Mouse (Mus musculus) heart, postnatal 0 days (tissue): Measurements from ENCODE around the gene Gm49601. TPM values are rescaled to one million over a fixed set of nuclear protein-coding genes. Genes with fewer than 3 reads are reported as not detected.
A peak's percentile ranks its signal among the peaks of the same experiment; 100 is the strongest.

ENCODE experiments used
- ATAC-seq: fragments of 200-750 bp; cut with Nextera tagmentation; 2 replicates; pipeline ENCODE4 v1.8.0; 2017; ENCODE audit warnings: low read depth, moderate number of reproducible peaks, moderate library complexity; ENCODE audit not compliant: insufficient read depth
- DNase-seq: peaks from one replicate; pipeline ENCODE4 v3.0.0-alpha.2; 2016; ENCODE audit warnings: low spot score
- H3K27ac ChIP-seq: fragments of 300-500 bp; sonication (generic); 2 replicates; pipeline ENCODE4 v1.5.1; 2014; ENCODE audit warnings: low read depth, mild to moderate bottlenecking
- H3K27me3 ChIP-seq: fragments of 300-500 bp; sonication (generic); 2 replicates; pipeline ENCODE4 v1.6.1; 2014; ENCODE audit warnings: low read length, mixed read lengths; ENCODE audit not compliant: control insufficient read depth, insufficient read depth
- H3K36me3 ChIP-seq: fragments of 300-500 bp; sonication (generic); replicated peaks from 2 replicates; pipeline ENCODE4 v1.6.1; 2014; ENCODE audit warnings: low read length, mixed read lengths; ENCODE audit not compliant: control insufficient read depth, insufficient read depth
- H3K4me1 ChIP-seq: fragments of 300-500 bp; sonication (generic); 2 replicates; pipeline ENCODE4 v1.6.1; 2014; ENCODE audit warnings: antibody characterized with exemption; ENCODE audit not compliant: control insufficient read depth, insufficient read depth
- H3K4me2 ChIP-seq: fragments of 300-500 bp; sonication (generic); 2 replicates; pipeline ENCODE4 v1.6.1; 2014; ENCODE audit warnings: low read depth, mild to moderate bottlenecking, low read length, moderate library complexity
- H3K4me3 ChIP-seq: fragments of 300-500 bp; sonication (generic); 2 replicates; pipeline ENCODE4 v1.5.1; 2014; ENCODE audit warnings: low read depth, low read length
- H3K9ac ChIP-seq: fragments of 300-500 bp; sonication (generic); replicated peaks from 2 replicates; pipeline ENCODE4 v1.6.1; 2014; ENCODE audit warnings: low read depth, low read length, mixed read lengths
- H3K9me3 ChIP-seq: fragments of 300-500 bp; sonication (generic); replicated peaks from 2 replicates; pipeline ENCODE4 v1.6.1; 2016; ENCODE audit warnings: low read length; ENCODE audit not compliant: control insufficient read depth
- CTCF ChIP-seq: IDR thresholded peaks from 2 replicates; pipeline ENCODE4 v1.5.1; 2016; ENCODE audit warnings: antibody characterized with exemption, control low read depth, low read depth
- EP300 ChIP-seq: IDR thresholded peaks from 2 replicates; pipeline ENCODE4 v1.6.1; 2016; ENCODE audit warnings: antibody characterized with exemption, low read depth
- WGBS: fragments of 180-500 bp; shearing (Covaris S2); extraction: QIAGEN DNeasy Blood & Tissue Kit; methylation state at CpG from one replicate; pipeline ENCODE4 v1.1.7; 2014; 5-methylcytosine and 5-hydroxymethylcytosine counted together
- polyA plus RNA-seq: library from polyadenylated mRNA; unstranded; fragments of >200 nt; fragmentation: Nextera tagmentation; extraction: Ambion mirVana; gene quantifications from 2 replicates; pipeline ENCODE4 v1.2.1, GENCODE M21; 2015
- total RNA-seq: library from RNA; depleted of rRNA; stranded (reverse); fragments of >200 nt; gene quantifications from 2 replicates; pipeline ENCODE4 v1.2.3, GENCODE M21; 2014; ENCODE audit warnings: low replicate concordance

The Gm49601 gene
- total and polyA plus RNA-seq, 2 experiments from 2014 or later, result 0.34 TPM; not detected in 1

- H3K4me3 ChIP-seq, result peak within 1 kb of the TSS; percentile 64
- H3K9me3 ChIP-seq, result no peaks in the 10 kb centered on the region
- 2% methylated on average over 87 of the region's 93 CpGs for WGBS
- ATAC-seq (peak; percentile 47), DNase-seq (no peak)
- H3K27ac ChIP-seq, result no peak within 1 kb of the TSS
- no peaks in the 10 kb centered on the region for H3K36me3 ChIP-seq
- peaks cover 39% of the 10 kb centered on the region for H3K27me3 ChIP-seq
- TF ChIP-seq EP300 (no peak), CTCF (no peak)
- H3K4me1 ChIP-seq, result no peaks in the 10 kb centered on the region
- peak within 1 kb of the TSS; percentile 48 for H3K9ac ChIP-seq
- H3K4me2 ChIP-seq, result peak within 1 kb of the TSS; percentile 95
Measured at GRCm38 (mm10) chr16:18629390-18630231, 3.4 kb upstream of the Gm49601 start, which contains the start of gene Sept5. Gene Sept5, minus strand, starts transcription at chr16:18629954.

- peak overlapping the region; percentile 64 for H3K4me3 ChIP-seq
- no peak for ATAC-seq
- 0 out of 2 replicates have a peak overlapping the region, but pooled peaks have one; percentile 48 for H3K9ac ChIP-seq
- H3K4me1 ChIP-seq, result no peaks in the 10 kb centered on the region
- no peak for DNase-seq
- H3K9me3 ChIP-seq, result no peaks in the 10 kb centered on the region
- H3K4me2 ChIP-seq, result peak overlapping the region; percentile 95
- TF ChIP-seq EP300 (no peak), CTCF (no peak)
- WGBS, result 60% methylated on average over 2 of the region's 2 CpGs
- no peak overlapping the region for H3K27ac ChIP-seq
- no peaks in the 10 kb centered on the region for H3K36me3 ChIP-seq
- peaks cover 46% of the 10 kb centered on the region for H3K27me3 ChIP-seq
Measured at GRCm38 (mm10) chr16:18628948-18629340, 2.7 kb upstream of the Gm49601 start.

GRCm38 (mm10) chr16:18628206-18628947, 2.1 kb upstream of the Gm49601 start:
- Histone ChIP-seq H3K27ac (no peak overlapping the region), H3K4me3 (no peak overlapping the region), H3K27me3 (peaks cover 52% of the 10 kb centered on the region), H3K9me3 (no peaks in the 10 kb centered on the region), H3K4me2 (peak overlapping the region; percentile 95), H3K9ac (no peak overlapping the region), H3K36me3 (no peaks in the 10 kb centered on the region), H3K4me1 (no peaks in the 10 kb centered on the region)
- DNase-seq, result no peak
- ATAC-seq, result no peak
- TF ChIP-seq EP300, result no peak
- TF ChIP-seq CTCF, result no peak
- 80% methylated on average over 7 of the region's 7 CpGs for WGBS

GRCm38 (mm10) chr16:18627163-18627562, 936 bp upstream of the Gm49601 start:
- H3K9me3 ChIP-seq, result no peaks in the 10 kb centered on the region
- no peak overlapping the region for H3K9ac ChIP-seq
- ATAC-seq (no peak), DNase-seq (no peak)
- H3K4me2 ChIP-seq, result no peak overlapping the region
- TF ChIP-seq CTCF, result no peak
- no peak for TF ChIP-seq EP300
- H3K36me3 ChIP-seq, result no peaks in the 10 kb centered on the region
- H3K4me1 ChIP-seq, result no peaks in the 10 kb centered on the region
- peaks cover 64% of the 10 kb centered on the region for H3K27me3 ChIP-seq
- no peak overlapping the region for H3K4me3 ChIP-seq
- H3K27ac ChIP-seq, result no peak overlapping the region
- 53% methylated on average over 3 of the region's 3 CpGs for WGBS

GRCm38 (mm10) chr16:18625791-18626311, 376 bp downstream of the Gm49601 start:
- no peak for DNase-seq
- peak overlapping the region; percentile 43 for H3K4me3 ChIP-seq
- no peaks in the 10 kb centered on the region for H3K36me3 ChIP-seq
- no peak overlapping the region for H3K27ac ChIP-seq
- peaks cover 77% of the 10 kb centered on the region for H3K27me3 ChIP-seq
- H3K9me3 ChIP-seq, result no peaks in the 10 kb centered on the region
- H3K4me2 ChIP-seq, result peak overlapping the region; percentile 66
- H3K4me1 ChIP-seq, result 0 out of 2 replicates have a peak, but pooled peaks cover 5% of the 10 kb centered on the region
- no peak for TF ChIP-seq CTCF
- no peak for TF ChIP-seq EP300
- H3K9ac ChIP-seq, result no peak overlapping the region
- no peak for ATAC-seq
- WGBS, result 8% methylated on average over 26 of the region's 26 CpGs
